Mouse (Mus musculus) hematopoietic stem cell, adult 5-6 weeks (primary cell): ENCODE data around the gene Iqcn. TPM values are rescaled to one million over a fixed set of nuclear protein-coding genes. Genes with fewer than 3 reads are reported as not detected.

ENCODE experiments used
- ATAC-seq, 2 experiments: fragments of 125-278 bp in 1 of 2; replicated peaks in 1 of 2; 2 replicates each; pipeline ENCODE4 v1.8.0; 2016 to 2017; ENCODE audit warnings: inconsistent platforms in 2 of 2, mild to moderate bottlenecking in 2 of 2, moderate number of reproducible peaks in 2 of 2, low read depth in 1 of 2, moderate TSS enrichment in 1 of 2; ENCODE audit not compliant: low FRiP score in 2 of 2, poor library complexity in 2 of 2, severe bottlenecking in 2 of 2, insufficient read depth in 1 of 2, low TSS enrichment in 1 of 2
- total RNA-seq: library from RNA; stranded (forward); fragments of 172-1452, 232-1000 nt; gene quantifications from 2 replicates; pipeline ENCODE4 v1.2.3, GENCODE M21; 2017

The Iqcn gene
- total RNA-seq, 1 experiment from 2014 or later = 0.25 TPM

GRCm38 (mm10) chr8:70696019-70696885 is 7.0 kb upstream of the Iqcn start:
- no peak for ATAC-seq

DNA sequence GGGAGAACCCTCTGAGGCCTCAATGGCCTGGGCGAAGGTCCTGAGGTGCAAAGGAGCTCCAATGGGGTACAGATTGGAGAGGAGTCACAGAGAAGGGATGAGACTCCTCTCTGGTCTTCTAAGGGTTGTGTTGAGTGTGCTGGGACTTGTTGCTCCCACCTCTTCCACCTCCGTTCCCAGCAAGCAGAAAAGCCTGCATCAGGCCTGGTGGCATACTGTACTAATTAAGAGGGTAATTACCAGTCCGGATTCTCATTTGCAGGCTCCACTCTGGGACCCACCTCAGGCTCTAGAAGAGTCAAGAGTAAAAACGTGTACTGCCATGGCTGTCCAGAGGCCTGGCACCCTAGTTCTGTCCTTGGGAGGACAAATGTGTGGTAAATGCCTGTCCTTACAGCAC is 6.3 kb upstream of the Iqcn start:
- no peak for ATAC-seq

DNA sequence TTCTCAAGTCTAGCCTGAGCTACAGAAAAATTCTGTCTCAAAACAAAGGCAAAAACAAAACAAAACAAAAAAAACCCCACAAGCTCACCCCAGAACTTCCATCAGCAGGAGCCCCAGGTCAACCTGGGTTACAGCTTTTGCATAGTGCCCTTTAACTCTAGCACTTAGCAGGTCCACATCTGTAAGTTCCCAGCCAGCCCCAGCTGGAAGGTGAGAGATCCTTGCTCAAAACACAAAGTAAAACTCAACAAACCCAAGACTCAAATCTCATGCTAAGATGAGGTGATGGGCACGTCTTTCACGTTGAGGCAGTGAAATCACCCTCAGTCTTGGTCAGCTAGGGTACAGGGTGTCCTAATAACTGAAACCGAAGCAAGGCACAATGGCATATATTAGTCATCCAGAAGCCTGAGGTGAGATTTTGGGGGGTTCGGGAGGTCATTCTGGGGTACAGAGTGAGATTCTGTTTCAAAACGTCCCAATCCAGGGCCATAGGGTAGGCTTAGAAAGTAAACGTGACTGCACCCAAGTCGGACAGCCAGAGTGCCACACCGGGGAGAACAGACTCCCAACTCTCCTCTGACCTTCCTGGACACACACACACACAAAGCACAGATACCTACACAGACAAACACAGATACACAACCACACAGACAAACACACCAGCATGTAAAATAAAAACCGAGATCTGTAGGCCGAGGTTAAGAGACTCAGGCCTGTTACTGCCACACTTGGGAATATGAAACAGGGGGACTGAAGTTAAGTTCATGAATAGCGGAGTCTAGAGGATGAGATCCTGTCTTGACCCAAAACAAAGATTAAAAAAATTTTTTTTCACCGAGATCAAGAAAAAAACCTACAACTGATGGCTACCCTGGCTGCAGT is 5.6 kb upstream of the Iqcn start:
- no peak for ATAC-seq

- ATAC-seq = peak; percentile 43
Measured at GRCm38 (mm10) chr8:70698310-70699109, 4.7 kb upstream of the Iqcn start, which contains the start of gene Jund. TSS of gene Jund (plus strand) at chr8:70698949.

- ATAC-seq = peak in 1 of 2 experiments; percentile 10; a peak in 2 of 4 replicates
Measured at GRCm38 (mm10) chr8:70699116-70699833, 4.0 kb upstream of the Iqcn start.

DNA sequence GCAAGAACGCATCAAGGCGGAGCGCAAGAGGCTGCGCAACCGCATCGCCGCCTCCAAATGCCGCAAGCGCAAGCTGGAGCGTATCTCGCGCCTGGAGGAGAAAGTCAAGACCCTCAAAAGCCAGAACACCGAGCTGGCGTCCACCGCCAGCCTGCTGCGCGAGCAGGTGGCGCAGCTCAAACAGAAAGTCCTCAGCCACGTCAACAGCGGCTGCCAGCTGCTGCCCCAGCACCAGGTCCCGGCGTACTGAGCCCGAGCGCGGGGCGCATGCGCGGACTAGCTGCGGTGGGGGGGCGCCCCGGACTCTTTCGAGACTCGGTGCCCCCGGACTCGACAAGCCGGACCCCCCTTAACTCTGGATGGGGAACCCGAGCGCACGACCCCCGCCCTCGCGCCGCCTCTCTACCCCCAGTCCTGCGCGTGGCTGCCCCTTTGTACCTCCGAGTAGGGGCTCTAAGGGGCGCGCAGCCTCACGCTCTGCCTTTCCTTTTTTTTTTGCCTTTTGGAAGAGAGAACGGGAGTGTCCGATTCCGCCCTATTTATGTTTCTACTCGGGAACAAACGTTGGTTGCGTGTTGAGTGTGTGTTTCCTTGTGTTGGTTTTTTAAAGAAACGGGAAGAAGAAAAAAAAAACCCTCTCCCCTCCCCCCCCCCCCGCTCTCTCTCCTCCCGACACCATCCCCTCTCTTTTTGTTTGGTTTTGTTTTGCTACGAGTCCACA is 3.3 kb upstream of the Iqcn start:
- ATAC-seq = no peak

- ATAC-seq = peak; percentile 2 to 4; a peak in 2 of 4 replicates
Measured at GRCm38 (mm10) chr8:70700555-70700922, 2.7 kb upstream of the Iqcn start.

GRCm38 (mm10) chr8:70701048-70701981 is 1.9 kb upstream of the Iqcn start:
- ATAC-seq = no peak; a peak in 1 of 4 replicates

- no peak for ATAC-seq
Measured at GRCm38 (mm10) chr8:70701982-70702841, 1.0 kb upstream of the Iqcn start.

GRCm38 (mm10) chr8:70702842-70703182 is 445 bp upstream of the Iqcn start:
- ATAC-seq = no peak; a peak in 1 of 4 replicates

GRCm38 (mm10) chr8:70708281-70708680 is 5.0 kb downstream of the Iqcn start:
- ATAC-seq = no peak

GRCm38 (mm10) chr8:70709794-70710193 is 6.5 kb downstream of the Iqcn start:
- no peak for ATAC-seq

GRCm38 (mm10) chr8:70710296-70710695 is 7.0 kb downstream of the Iqcn start:
- ATAC-seq = no peak

GRCm38 (mm10) chr8:70711041-70711440 is 7.8 kb downstream of the Iqcn start:
- ATAC-seq = no peak; a peak in 1 of 4 replicates

DNA sequence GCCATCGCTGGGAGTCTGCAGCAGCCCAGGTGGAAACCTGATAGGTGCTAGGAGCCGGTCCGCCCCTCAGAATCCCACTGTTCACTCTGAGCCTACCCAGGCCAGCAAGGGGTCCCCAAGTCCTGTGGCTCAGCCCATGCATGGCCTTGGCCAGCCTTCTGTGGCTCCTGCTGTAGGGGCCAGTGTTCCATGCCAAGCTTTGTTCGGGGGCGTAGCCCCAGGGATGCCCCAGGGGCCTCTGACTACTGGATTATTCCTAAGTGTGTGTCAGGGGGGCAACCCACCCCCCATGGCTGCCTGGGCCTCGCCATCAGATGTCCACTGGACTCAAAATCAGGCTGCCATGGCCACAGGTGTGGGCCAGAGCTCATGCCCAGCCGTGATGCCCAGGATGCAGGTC is 10.7 kb downstream of the Iqcn start:
- ATAC-seq = no peak
